Mouse (Mus musculus) left cerebral cortex, postnatal 10 days (tissue): ENCODE data around the gene Olfr31. TPM values are rescaled to one million over a fixed set of nuclear protein-coding genes. Genes with fewer than 3 reads are reported as not detected.
A peak's percentile ranks its signal among the peaks of the same experiment; 100 is the strongest.

ENCODE experiments used
- DNase-seq, 2 experiments: peaks; one replicate each; pipeline ENCODE4 v3.0.0; 2021 to 2022; ENCODE audit warnings: low spot score in 2 of 2, mixed read lengths in 1 of 2; ENCODE audit errors: extremely low spot score in 1 of 2
- intact Hi-C: fragments of 180-260 bp; cut with DNase I; formaldehyde crosslinking; loops from one replicate; pipeline ENCODE4 v1.15.1; 2025
- total RNA-seq, 2 experiments: library from RNA; stranded (reverse); gene quantifications; 2 replicates each; pipeline ENCODE4 v1.2.3; 2021

The Olfr31 gene
- total RNA-seq, 2 experiments from 2014 or later = not detected

DNA sequence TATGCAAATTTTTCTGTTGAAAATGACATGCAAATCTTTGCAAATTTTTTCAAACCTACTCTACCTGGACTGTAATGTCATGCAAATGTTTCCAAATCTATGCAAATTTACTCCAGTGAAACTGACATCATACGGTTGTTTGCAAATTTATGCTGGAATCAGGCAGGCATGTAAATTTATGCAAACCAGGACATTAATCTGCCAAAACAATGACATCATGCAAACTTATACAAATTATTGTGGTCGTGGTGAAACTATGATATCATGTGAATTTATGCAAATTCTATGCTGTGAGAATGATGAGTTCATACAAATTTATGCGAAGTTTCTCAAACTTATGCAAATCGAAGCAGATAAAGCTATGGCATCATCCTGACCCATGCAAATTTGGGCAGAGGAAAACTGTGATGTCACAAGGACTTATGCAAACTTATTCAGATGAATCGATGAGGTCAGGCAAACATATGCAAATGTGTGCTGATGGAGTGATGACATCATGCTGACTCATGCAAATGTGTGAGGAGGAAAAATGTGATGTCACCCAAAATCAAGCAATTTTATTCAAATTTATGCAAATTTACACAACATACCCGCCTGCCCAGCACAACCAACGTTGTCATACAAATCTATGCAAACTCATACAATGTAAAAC, 30.6 kb downstream of the Olfr31 start:
- DNase-seq = peak in 1 of 2 experiments; percentile 4
- intact Hi-C loops = no loop called here

DNA sequence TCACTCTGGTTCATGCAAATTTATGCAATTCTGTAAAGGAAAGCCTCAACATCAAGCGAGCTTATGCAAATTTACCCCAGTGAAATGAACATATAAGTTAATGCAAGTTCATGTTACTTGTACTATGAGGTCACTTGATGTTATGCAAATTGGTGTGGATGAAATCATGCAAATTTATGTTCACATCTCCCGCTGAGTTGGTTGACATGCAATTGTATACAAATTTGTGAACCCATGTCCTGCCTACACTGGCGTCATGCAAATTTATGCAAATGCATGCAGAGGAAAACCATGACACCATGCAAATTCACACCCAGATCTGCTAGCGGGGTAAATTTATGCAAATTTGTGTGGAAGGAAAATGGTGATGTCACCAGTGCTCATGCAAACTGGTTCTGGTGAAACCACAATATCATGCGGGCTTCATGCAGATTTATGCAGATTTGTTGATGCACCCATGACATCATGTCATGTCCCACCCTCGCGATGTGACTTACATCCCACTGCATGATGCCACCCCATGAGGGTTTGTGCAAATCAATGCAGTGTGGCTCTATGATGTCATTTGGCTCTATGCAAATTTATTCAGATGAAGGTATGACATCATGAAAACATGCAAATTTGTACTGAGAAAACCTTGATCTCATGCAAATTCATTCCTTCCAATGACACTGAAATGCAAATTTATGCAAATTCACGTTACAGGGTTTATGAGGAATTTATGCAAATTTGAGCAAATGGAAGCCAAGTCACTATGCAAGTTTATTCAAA, 31.3 kb downstream of the Olfr31 start:
- DNase-seq = peak in 1 of 2 experiments; percentile 5
- intact Hi-C loops = no loop called here

DNA sequence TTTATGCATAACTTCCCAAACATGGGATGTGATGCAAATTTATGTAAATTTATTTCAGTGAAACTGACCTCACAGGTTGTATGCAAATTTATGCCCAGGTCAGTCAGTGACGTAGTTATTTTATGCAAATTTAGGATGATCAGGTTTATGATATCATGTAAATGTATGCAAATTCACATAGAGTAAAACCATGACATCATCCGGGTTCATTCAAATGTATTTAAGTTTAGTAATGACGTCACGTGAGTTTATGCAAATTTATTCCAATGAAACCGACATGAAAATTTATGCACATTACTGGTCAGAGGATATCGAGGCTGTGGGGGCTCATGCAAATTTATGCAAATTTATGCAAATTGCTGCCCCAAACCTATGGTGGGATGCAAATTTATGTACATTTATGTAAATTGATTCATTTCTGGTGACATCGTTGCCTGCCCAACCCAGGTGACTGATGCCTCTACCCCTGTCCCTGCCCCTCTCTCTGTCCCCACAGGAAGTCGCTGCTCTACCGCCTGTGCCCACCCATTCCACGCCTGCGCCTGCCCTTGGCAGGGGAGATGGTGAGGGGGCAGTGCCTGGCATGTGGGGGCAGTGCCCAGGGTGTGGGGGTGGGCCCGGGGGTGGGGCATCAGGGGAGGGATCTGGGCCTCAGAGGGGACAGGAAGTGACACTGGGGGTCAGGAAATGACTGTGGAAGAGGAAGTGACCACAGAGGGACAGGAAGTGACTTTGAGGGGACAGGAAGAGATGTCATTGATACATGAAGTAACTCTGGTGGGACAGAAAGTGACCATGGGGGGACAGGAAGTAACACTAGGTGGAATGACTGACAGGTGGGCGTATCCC, 32.1 kb downstream of the Olfr31 start:
- intact Hi-C loops = no loop called here
- peak; percentile 1 to 41 for DNase-seq

DNA sequence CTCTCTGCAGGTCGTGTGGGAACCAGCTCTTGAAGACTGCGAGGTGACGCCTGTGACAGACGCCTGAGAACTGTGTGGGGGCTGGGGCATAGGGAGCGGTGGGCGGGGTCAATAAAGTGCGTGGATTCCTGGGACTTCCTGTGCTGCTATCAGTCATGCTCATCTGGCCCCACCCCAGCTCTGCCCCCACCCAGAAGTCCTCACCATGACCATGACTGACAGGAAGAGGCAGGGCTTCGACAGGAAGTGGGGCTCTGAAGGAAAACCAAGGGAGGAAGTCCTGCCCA, 32.7 kb downstream of the Olfr31 start:
- DNase-seq = peak in 1 of 2 experiments; percentile 28
- intact Hi-C loops = no loop called here

Other genes with a start within 250 kb of the Olfr31 start
- gene Psmd6, start 201.8 kb upstream of the Olfr31 start, total RNA-seq = 100 to 1,000 TPM; 124 to 127 TPM
- not detected for gene Olfr720, start 136.0 kb upstream of the Olfr31 start, total RNA-seq
- 1 to 10 TPM; 3.4 TPM for gene Il3ra, start 23.4 kb downstream of the Olfr31 start, total RNA-seq
- not detected for gene Olfr721-ps1, start 78.5 kb downstream of the Olfr31 start, total RNA-seq